Mouse (Mus musculus) adipose tissue, adult 10 weeks (tissue): ENCODE results near the gene P2ry10b. TPM values are rescaled to one million over a fixed set of nuclear protein-coding genes. Genes with fewer than 3 reads are reported as not detected.

Experiments
- polyA plus RNA-seq: library from polyadenylated mRNA; stranded (reverse); fragments of 350-450 nt; fragmentation: Illumina TruSeq; extraction: RNeasy Lipid Tissue Mini Kit (QIAGEN cat#74804); gene quantifications from one replicate; pipeline ENCODE4 v1.2.3, GENCODE M21; 2014; ENCODE audit warnings: low read depth, low replicate concordance

The P2ry10b gene
- 0.60 TPM for polyA plus RNA-seq

DNA sequence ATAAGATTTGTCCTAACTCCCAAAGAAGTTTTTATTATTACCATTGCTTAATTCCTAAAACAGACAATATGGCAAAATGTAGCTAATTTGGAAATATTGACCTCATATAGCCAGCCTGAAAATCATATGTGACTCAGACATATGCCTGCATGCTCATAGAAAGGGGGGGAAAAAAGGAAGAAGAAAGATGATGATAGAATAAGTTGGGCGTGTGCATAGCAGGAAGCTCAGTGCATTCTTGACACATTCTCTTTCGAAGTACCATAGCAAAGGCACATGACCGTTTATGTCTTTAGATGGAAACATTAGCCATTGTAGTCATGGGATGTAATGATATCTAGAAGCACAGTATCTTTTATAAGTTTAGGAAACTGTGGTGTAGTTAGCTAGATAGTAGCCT, at the start of gene P2ry10b:
P2ry10b (plus strand) TSS at position 247 of the 400 bp plus-strand sequence.

Other genes with a start within 250 kb of the P2ry10b start
- 1.6 TPM for gene Lpar4, start 228.3 kb upstream of the P2ry10b start, polyA plus RNA-seq
- 0.77 TPM for gene P2ry10, start 60.4 kb upstream of the P2ry10b start, polyA plus RNA-seq
- 0.14 TPM for gene Gpr174, start 107.0 kb downstream of the P2ry10b start, polyA plus RNA-seq